Mouse (Mus musculus): Measurements from ENCODE around the gene Pi4kb.

Pi4kb gene

DNA sequence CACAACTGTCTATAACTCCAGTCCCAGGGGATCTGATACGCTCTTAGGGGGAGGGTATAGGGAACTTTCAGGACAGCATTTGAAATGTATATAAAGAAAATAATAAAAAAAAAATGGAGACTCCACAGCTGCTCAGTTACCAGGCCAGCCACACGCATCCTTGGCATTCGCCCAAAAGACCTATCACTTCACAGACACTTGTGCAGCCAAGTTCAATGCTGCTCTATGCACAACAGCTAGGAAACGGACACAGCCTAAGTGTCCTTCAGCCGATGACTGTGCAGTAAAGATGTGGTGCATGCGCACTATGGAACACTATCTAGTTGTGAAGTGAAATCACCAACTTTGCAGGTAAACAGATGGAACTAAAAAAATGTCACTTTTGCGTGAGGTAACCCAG, 81.7 kb downstream of the Pi4kb start:
- DNase-seq (ENCODE audit: low spot score), result no peak

Data from lung, postnatal 25 days (tissue).